In genomic region chr3:157717313-157717921, GRCm38 (mm10) we compare ENCODE assay signal across 9 mouse cellular contexts.
DNase-seq lines count a peak whose midpoint lies in the region; ATAC-seq and TF ChIP-seq lines count a peak whose summit lies in the region.
"Had no signal": no experiment of that assay in that cellular context is flagged by ENCODE, and none has a peak within 500 bp of the region (broad histone marks: within the 10 kb centered on the region; RNA-seq: fewer than 3 reads in every experiment).

No protein-coding gene starts in this region.

- H3K4me3 ChIP-seq in MEL (ENCODE audit: control insufficient read depth in 1 of 2, insufficient read depth in 1 of 2, low read depth in 2 of 2, low read length in 2 of 2): no peak overlapping the region
- no peak overlapping the region for H3K4me3 ChIP-seq in forebrain, embryonic 11.5 days (ENCODE audit: low read depth, low read length)
- no peak overlapping the region for H3K4me3 ChIP-seq in hindbrain, embryonic 11.5 days (ENCODE audit: low read depth, low read length)

- no peaks in the 10 kb centered on the region for H3K4me1 ChIP-seq in MEL (ENCODE audit: control insufficient read depth in 1 of 2, insufficient read depth in 2 of 2, low read length in 2 of 2)
- H3K4me1 ChIP-seq in forebrain, embryonic 11.5 days (replicated peaks; ENCODE audit: control insufficient read depth, insufficient read depth, low read length): no peaks in the 10 kb centered on the region
- no peaks in the 10 kb centered on the region for H3K4me1 ChIP-seq in hindbrain, embryonic 11.5 days (replicated peaks; ENCODE audit: control insufficient read depth, insufficient read depth, low read length)

- H3K27me3 ChIP-seq in MEL (ENCODE audit: control insufficient read depth in 1 of 2, insufficient read depth in 2 of 2, low read length in 2 of 2): no peaks in the 10 kb centered on the region; a peak in 1 of 4 replicates
- H3K27me3 ChIP-seq in forebrain, embryonic 11.5 days (ENCODE audit: control insufficient read depth, insufficient read depth, low read length): no peaks in the 10 kb centered on the region
- H3K27me3 ChIP-seq in hindbrain, embryonic 11.5 days (ENCODE audit: control insufficient read depth, insufficient read depth, low read length): no peaks in the 10 kb centered on the region

- peak; percentile 74 for DNase-seq in MEL (ENCODE audit: low read depth, low spot score)
- peak; percentile 32 for DNase-seq in brain, embryonic 18.5 days (ENCODE audit: low read depth, low spot score)
- DNase-seq in forebrain, embryonic 11.5 days (ENCODE audit: low spot score): peak; percentile 84
- DNase-seq in hindbrain, embryonic 11.5 days (ENCODE audit: low spot score): peak; percentile 82
- peak; percentile 15 to 71 for DNase-seq in layer of hippocampus, adult 8-10 months (ENCODE audit: low spot score in 2 of 2)
- peak; percentile 68 for DNase-seq in lung, postnatal 10 days
- peak; percentile 58 for DNase-seq in right cerebral cortex, adult 18-20 months
- peak; percentile 75 for DNase-seq in urinary bladder, postnatal 14 days (ENCODE audit: low spot score)

- 24% methylated on average over 7 of the region's 7 CpGs for WGBS in forebrain, embryonic 11.5 days
- WGBS in hindbrain, embryonic 11.5 days: 23% methylated on average over 7 of the region's 7 CpGs

- TF ChIP-seq RAD21 in MEL (IDR thresholded peaks at IDR 0.05; ENCODE audit: low read depth, low read length): peak; percentile 94

- no peak for TF ChIP-seq POLR2A in MEL (IDR thresholded peaks at IDR 0.05; ENCODE audit: control insufficient read depth in 1 of 2, insufficient read depth in 1 of 2, low read depth in 1 of 2, low read length in 2 of 2, poor library complexity in 1 of 2)

- no peaks in the 10 kb centered on the region for H3K36me3 ChIP-seq in MEL (ENCODE audit: control insufficient read depth in 1 of 2, insufficient read depth in 2 of 2, low read length in 2 of 2)
- no peaks in the 10 kb centered on the region for H3K36me3 ChIP-seq in forebrain, embryonic 11.5 days (ENCODE audit: control insufficient read depth, insufficient read depth, low read length)
- no peaks in the 10 kb centered on the region for H3K36me3 ChIP-seq in hindbrain, embryonic 11.5 days (ENCODE audit: control insufficient read depth, insufficient read depth, low read length)

- peak; percentile 66 for ATAC-seq in forebrain, embryonic 11.5 days (replicated peaks; ENCODE audit: low FRiP score)
- peak; percentile 72 for ATAC-seq in hindbrain, embryonic 11.5 days (ENCODE audit: low FRiP score)

- no peak overlapping the region for H3K9ac ChIP-seq in MEL (ENCODE audit: control insufficient read depth, low read depth, low read length, poor library complexity, severe bottlenecking)
- no peak overlapping the region for H3K9ac ChIP-seq in forebrain, embryonic 11.5 days (ENCODE audit: low read length)
- no peak overlapping the region for H3K9ac ChIP-seq in hindbrain, embryonic 11.5 days (ENCODE audit: low read depth, low read length)

- no peak overlapping the region for H3K27ac ChIP-seq in MEL (ENCODE audit: control insufficient read depth, low read depth, low read length)
- H3K27ac ChIP-seq in forebrain, embryonic 11.5 days (ENCODE audit: low read depth, low read length): no peak overlapping the region
- no peak overlapping the region for H3K27ac ChIP-seq in hindbrain, embryonic 11.5 days (ENCODE audit: low read depth, low read length)
- H3K27ac ChIP-seq: macrophage had no signal

- no peak for TF ChIP-seq EP300 in MEL (IDR thresholded peaks at IDR 0.05; ENCODE audit: low read depth in 1 of 2, low read length in 2 of 2)

- no peaks in the 10 kb centered on the region for H3K9me3 ChIP-seq in MEL (replicated peaks; ENCODE audit: insufficient read depth, low read length)
- no peaks in the 10 kb centered on the region for H3K9me3 ChIP-seq in forebrain, embryonic 11.5 days (ENCODE audit: control insufficient read depth, low read length)
- H3K9me3 ChIP-seq in hindbrain, embryonic 11.5 days (ENCODE audit: control insufficient read depth, low read length): no peaks in the 10 kb centered on the region

- peak; percentile 83 to 90 (median 88) for TF ChIP-seq CTCF in MEL (IDR thresholded peaks at IDR 0.05 in 2 of 3, conservative IDR thresholded peaks at IDR 0.05 in 1 of 3; ENCODE audit: control insufficient read depth in 1 of 3, insufficient read depth in 1 of 3, low read depth in 2 of 3, low read length in 3 of 3, poor library complexity in 1 of 3, severe bottlenecking in 1 of 3)

- H3K4me2 ChIP-seq in forebrain, embryonic 11.5 days (ENCODE audit: low read depth, low read length, severe bottlenecking): no peak overlapping the region
- no peak overlapping the region for H3K4me2 ChIP-seq in hindbrain, embryonic 11.5 days (replicated peaks; ENCODE audit: low read depth, low read length)

- H3K79me2 ChIP-seq in MEL (ENCODE audit: control insufficient read depth, insufficient read depth, low read length, poor library complexity): no peaks in the 10 kb centered on the region

TF ChIP-seq in MEL, 35 proteins besides CTCF, POLR2A, EP300 and RAD21:
- TF ChIP-seq SMC3 (IDR thresholded peaks at IDR 0.05; ENCODE audit: low read depth, low read length): peak; percentile 96
- peak; percentile 88 for TF ChIP-seq ZC3H11A (IDR thresholded peaks at IDR 0.05; ENCODE audit: low read depth, low read length)
- 0 out of 2 replicates have a peak, but pooled peaks have one; percentile 11 for TF ChIP-seq GATA1 (IDR thresholded peaks at IDR 0.05; ENCODE audit: low read depth, low read length)
- no peak for TF ChIP-seq NRF1 (IDR thresholded peaks at IDR 0.05; ENCODE audit: insufficient read depth, low read depth, low read length, poor library complexity, severe bottlenecking)
- TF ChIP-seq MYC (IDR thresholded peaks at IDR 0.05; ENCODE audit: low read depth, low read length): no peak

Comparison
In these comparisons a context has a peak if more than half of its experiments do, and no peak if none do; other contexts are left out.
1. DNase-seq: peak in every context shown above with its lines; median percentile 84 in forebrain, embryonic 11.5 days; 82 in hindbrain, embryonic 11.5 days; 75 in urinary bladder, postnatal 14 days; 74 in MEL; 68 in lung, postnatal 10 days; 58 in right cerebral cortex, adult 18-20 months; 43 in layer of hippocampus, adult 8-10 months; 32 in brain, embryonic 18.5 days.